Mouse (Mus musculus): Measurements from ENCODE around the gene Smtnl2. TPM values are rescaled to one million over a fixed set of nuclear protein-coding genes. Genes with fewer than 3 reads are reported as not detected.

Gene Smtnl2
- polyA plus RNA-seq, 1 experiment from 2014 or later, result 10.2 TPM

DNA sequence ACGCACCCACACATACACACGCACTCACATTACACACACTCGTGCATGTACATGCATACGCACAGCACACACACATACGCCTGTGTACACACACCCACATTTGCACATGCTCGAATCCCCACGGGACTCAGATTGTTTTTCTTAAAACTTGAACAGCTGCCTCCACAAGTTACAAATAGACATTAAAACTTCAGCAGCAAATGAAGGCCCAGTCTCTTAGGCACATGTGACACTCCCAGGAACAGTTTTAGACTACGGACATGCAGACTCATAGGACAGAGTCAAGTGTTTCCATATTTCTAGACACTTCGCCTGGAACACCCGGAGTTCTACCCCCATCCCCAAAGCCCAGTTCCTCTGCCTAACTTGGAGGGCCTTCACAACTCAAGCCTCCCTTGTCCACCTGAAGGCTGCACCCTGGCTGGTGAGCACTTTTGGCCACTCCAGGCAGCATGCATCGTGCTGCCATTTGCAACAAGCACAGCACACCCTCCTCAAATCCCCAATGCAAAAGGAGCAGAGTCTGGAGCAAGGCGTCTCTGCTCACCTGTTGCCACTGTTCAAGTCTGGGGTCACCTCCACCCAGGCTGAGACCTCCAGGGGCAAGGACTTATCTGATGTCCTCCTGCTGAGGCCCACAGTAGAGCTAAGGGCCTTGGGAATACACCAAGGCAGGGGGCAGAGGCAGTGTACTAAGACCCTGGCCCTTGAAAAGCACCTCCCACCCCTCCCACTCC, 1.7 kb downstream of the Smtnl2 start:
- peaks cover 39% of the 10 kb centered on the region for H3K27me3 ChIP-seq (replicated peaks)
- ATAC-seq (ENCODE audit: low FRiP score), result no peak
- H3K4me2 ChIP-seq, result peak overlapping the region; percentile 100
- 53% methylated on average over 12 of the region's 12 CpGs for WGBS
- no peak overlapping the region for H3K4me3 ChIP-seq (replicated peaks)
- no peak overlapping the region for H3K27ac ChIP-seq (replicated peaks)
- no peaks in the 10 kb centered on the region for H3K9me3 ChIP-seq (replicated peaks)
- H3K36me3 ChIP-seq, result no peaks in the 10 kb centered on the region
- peaks cover 25% of the 10 kb centered on the region for H3K4me1 ChIP-seq
- H3K9ac ChIP-seq (replicated peaks), result no peak overlapping the region

DNA sequence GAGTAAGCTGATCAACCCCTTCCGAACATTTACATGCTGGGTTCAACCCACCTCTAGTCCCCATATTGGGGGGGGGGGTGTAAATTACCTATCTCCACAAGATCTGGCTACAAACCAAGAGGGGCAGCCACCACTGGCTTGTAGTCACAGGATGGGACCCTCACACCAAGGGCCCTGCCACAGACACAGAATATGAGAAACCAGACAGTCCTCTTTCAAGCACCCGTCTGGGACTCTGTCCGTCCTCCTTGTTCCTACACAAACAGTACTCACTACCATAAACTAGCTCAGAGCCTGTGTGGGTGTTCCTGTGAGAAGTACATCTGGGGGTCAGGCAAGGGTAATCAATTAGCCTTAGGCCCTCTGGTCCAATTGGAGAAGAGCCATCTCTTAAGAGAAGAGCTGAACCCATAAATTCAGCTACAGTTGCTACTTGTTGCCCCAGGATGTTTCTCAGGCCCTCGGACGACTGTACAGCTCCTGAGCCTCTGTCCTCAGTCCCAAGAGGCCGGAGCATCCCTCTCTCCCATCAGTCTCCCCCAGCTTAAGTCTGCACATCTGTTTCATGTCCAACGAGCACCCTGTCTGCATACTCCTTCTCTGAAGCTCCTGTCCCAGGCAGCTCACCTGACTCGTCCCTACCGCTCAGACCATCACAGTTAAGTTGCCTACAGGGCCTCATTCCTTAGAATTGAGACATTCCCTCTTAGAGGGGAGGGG, 2.9 kb downstream of the Smtnl2 start:
- H3K9ac ChIP-seq (replicated peaks), result no peak overlapping the region
- H3K9me3 ChIP-seq (replicated peaks), result no peaks in the 10 kb centered on the region
- H3K4me3 ChIP-seq (replicated peaks), result no peak overlapping the region
- ATAC-seq (ENCODE audit: low FRiP score), result no peak
- H3K27ac ChIP-seq (replicated peaks), result no peak overlapping the region
- WGBS, result 31% methylated on average over 9 of the region's 9 CpGs
- peaks cover 25% of the 10 kb centered on the region for H3K4me1 ChIP-seq
- peaks cover 39% of the 10 kb centered on the region for H3K27me3 ChIP-seq (replicated peaks)
- no peaks in the 10 kb centered on the region for H3K36me3 ChIP-seq
- peak overlapping the region; percentile 9; the same call in 1 of the 2 replicates for H3K4me2 ChIP-seq

DNA sequence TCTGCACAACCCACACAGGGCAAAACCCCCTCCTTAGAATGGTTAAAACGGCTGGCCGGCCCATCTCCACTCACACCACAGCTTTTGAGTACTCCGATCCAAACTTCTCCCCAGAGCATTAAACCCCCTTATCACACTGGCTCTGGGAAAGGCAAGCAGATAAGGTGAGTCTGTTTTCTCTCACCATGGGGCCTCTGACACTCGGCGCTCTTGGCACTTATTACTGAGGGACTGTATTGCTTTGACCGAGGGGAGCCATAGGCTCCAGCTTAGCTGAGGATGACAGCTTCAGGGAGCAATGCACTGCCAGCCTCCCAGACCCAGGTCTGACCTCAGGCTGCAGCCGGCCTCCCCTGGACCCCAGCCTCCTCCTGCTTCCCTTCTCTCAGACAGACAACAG, 3.9 kb downstream of the Smtnl2 start:
- no peak overlapping the region for H3K4me3 ChIP-seq (replicated peaks)

DNA sequence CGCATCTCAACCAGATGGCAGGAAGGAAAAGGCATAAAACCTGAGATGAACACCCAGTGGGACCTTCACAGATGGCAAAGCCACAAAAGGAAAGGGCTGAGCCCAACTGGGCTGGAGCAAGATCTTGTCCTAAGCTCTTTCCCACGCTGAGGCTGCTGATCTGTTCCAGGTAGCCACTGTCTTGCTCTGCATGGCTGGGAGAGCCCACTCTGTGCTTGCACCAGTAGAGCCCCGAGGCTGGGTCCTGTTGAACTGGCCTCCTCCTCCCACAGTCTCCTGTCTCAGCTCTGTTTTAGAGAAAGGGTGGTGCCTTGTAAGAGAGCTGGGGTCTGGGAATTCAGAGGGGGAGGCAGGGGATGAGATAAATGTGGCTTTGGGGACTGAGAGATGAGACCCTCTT, 4.4 kb downstream of the Smtnl2 start:
- WGBS, result 20% methylated on average over 3 of the region's 3 CpGs
- H3K4me3 ChIP-seq (replicated peaks), result no peak overlapping the region
- peaks cover 31% of the 10 kb centered on the region for H3K27me3 ChIP-seq (replicated peaks)
- H3K9ac ChIP-seq (replicated peaks), result no peak overlapping the region
- no peaks in the 10 kb centered on the region for H3K36me3 ChIP-seq
- H3K4me1 ChIP-seq, result peaks cover 25% of the 10 kb centered on the region
- H3K9me3 ChIP-seq (replicated peaks), result no peaks in the 10 kb centered on the region
- no peak for ATAC-seq (ENCODE audit: low FRiP score)
- H3K27ac ChIP-seq (replicated peaks), result no peak overlapping the region
- H3K4me2 ChIP-seq, result no peak overlapping the region

More for the DNA sequence above, 3.9 kb downstream of the Smtnl2 start:
- H3K27ac ChIP-seq (replicated peaks), result no peak overlapping the region
- H3K36me3 ChIP-seq, result no peaks in the 10 kb centered on the region
- 24% methylated on average over 7 of the region's 7 CpGs for WGBS
- H3K4me1 ChIP-seq, result peaks cover 25% of the 10 kb centered on the region
- no peak overlapping the region for H3K4me2 ChIP-seq
- H3K27me3 ChIP-seq (replicated peaks), result peaks cover 33% of the 10 kb centered on the region
- H3K9ac ChIP-seq (replicated peaks), result no peak overlapping the region
- no peaks in the 10 kb centered on the region for H3K9me3 ChIP-seq (replicated peaks)
- ATAC-seq (ENCODE audit: low FRiP score), result no peak

DNA sequence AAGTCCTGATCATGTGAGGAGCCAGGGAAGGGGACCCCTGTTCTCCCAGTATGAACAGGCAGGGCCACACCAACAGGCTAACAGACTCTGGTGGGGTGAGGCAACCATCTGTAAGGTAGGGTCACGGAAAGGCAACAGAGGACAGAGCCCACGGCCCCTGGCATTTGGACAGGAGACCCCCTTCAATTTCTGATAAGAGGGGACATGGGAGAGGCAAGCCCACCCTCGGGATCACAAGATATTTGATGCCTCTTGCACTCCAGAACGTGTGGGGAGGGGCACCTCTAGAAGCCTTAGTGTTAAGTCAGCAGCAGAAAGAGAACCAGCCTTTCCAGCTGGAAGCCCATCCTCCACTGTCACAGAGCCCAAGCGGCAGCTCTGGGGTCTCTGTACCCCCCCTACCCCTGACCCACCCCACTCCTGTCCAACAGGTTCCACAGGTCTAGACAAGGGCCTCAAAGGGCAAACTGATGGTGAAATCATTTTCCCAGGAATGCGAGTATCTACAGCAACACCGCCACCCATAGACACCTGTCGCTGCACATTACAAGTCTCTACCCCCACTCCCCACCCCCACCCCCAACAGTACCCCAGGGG, 5.3 kb downstream of the Smtnl2 start:
- Histone ChIP-seq H3K36me3 (no peaks in the 10 kb centered on the region), H3K9me3 (replicated peaks) (no peaks in the 10 kb centered on the region), H3K4me1 (peaks cover 17% of the 10 kb centered on the region), H3K4me3 (replicated peaks) (no peak overlapping the region), H3K27me3 (replicated peaks) (peaks cover 27% of the 10 kb centered on the region), H3K9ac (replicated peaks) (no peak overlapping the region), H3K27ac (replicated peaks) (no peak overlapping the region), H3K4me2 (no peak overlapping the region)
- whole genome bisulfite sequencing, result 60% methylated on average over 8 of the region's 8 CpGs
- no peak for ATAC-seq (ENCODE audit: low FRiP score)

DNA sequence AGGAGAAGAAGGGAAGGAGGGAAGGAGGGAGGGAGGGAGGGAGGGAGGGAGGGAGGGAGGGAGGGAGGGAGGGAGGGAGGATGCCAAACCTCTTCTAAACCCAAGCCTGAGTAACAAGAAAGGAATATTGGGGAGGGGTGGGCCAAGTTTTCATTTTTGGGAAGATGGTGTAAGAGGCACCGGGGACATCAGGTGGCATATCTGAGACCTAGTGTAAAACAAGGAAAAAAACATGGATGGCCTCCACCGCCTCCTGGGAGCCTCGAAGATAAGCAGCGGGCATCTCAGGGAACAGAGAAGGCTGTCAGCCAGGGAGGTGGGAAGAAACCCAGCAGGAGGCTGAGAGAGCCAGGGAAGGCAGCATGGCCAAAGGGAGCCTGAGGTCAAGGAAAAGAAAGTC, 6.0 kb downstream of the Smtnl2 start:
- Histone ChIP-seq H3K9me3 (replicated peaks) (no peaks in the 10 kb centered on the region), H3K27ac (replicated peaks) (no peak overlapping the region), H3K4me3 (replicated peaks) (no peak overlapping the region), H3K27me3 (replicated peaks) (peaks cover 25% of the 10 kb centered on the region), H3K36me3 (no peaks in the 10 kb centered on the region), H3K4me1 (peaks cover 10% of the 10 kb centered on the region), H3K9ac (replicated peaks) (no peak overlapping the region), H3K4me2 (no peak overlapping the region)
- WGBS, result 73% methylated on average over 4 of the region's 4 CpGs
- ATAC-seq (ENCODE audit: low FRiP score), result no peak

DNA sequence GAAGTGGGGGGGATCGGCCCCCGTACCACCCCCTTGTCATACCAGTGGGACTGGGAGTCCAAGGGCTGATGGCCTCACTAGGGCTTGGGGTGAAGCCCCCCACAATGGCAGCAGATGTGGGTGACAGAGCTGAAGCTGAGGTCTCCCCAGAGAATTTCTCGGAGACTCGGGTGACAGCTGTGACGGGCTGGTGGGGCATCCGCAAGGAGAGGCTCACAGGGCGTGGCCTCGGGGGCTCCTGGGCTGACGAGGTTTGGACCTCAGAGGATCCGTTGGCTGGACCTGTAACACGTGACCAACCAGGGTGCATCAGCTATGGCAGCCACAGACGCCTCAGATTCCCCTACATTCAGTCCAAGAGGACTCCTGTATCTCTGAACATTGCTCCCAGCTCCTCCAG, 8.5 kb downstream of the Smtnl2 start:
- H3K27me3 ChIP-seq (replicated peaks), result peaks cover 8% of the 10 kb centered on the region; the same call in 1 of the 2 replicates
- ATAC-seq (ENCODE audit: low FRiP score), result no peak
- 92% methylated on average over 12 of the region's 12 CpGs for WGBS
- no peak overlapping the region for H3K4me3 ChIP-seq (replicated peaks)
- no peak overlapping the region for H3K9ac ChIP-seq (replicated peaks)
- no peaks in the 10 kb centered on the region for H3K4me1 ChIP-seq
- H3K9me3 ChIP-seq (replicated peaks), result no peaks in the 10 kb centered on the region
- no peaks in the 10 kb centered on the region for H3K36me3 ChIP-seq
- H3K27ac ChIP-seq (replicated peaks), result no peak overlapping the region
- no peak overlapping the region for H3K4me2 ChIP-seq

DNA sequence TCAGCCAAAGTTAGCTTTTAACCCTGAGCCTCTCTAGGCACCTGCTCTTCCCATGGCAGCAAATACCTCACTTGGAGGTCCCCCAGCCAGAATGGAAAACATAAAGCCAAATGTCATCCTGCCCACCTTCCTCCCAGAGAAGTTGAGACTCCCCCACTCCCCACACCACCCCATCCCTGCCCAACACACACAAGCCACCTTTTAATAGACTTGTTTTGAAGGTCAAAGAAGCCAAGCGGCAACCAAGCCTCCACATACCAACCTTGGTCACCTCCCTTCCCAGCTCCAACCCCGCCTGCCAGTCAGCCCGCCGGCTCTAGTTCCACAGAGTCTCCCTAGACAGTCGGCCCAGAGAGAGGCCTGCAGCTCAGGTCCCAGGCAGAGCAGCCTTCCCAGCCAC, 9.5 kb downstream of the Smtnl2 start:
- no peaks in the 10 kb centered on the region for H3K9me3 ChIP-seq (replicated peaks)
- 78% methylated on average over 5 of the region's 5 CpGs for WGBS
- no peak overlapping the region for H3K4me2 ChIP-seq
- ATAC-seq (ENCODE audit: low FRiP score), result no peak
- no peak overlapping the region for H3K27ac ChIP-seq (replicated peaks)
- H3K9ac ChIP-seq (replicated peaks), result no peak overlapping the region
- H3K4me1 ChIP-seq, result no peaks in the 10 kb centered on the region
- no peak overlapping the region for H3K4me3 ChIP-seq (replicated peaks)
- 0 out of 2 replicates have a peak, but pooled peaks cover 1% of the 10 kb centered on the region for H3K27me3 ChIP-seq (replicated peaks)
- no peaks in the 10 kb centered on the region for H3K36me3 ChIP-seq

DNA sequence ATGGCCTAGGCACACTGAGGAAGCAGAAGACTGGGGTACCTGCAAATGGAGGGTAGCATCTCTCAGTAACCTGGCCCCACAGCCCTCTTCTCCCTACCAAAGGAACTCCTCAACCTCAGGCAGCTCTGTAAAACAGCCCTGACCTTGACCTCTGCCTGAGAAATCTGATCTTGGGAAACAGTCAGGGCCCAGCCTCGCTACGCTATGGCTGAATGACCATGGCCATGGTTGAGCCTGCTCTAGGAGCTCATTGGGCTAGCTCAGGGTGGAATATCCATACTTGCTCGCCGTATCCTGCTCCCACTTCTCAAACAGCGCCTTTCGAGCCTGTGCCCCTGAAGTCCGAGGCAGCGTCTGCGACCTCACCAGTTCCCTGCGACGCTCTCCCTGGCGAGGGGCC, 10.4 kb downstream of the Smtnl2 start:
- no peak overlapping the region for H3K27ac ChIP-seq (replicated peaks)
- no peaks in the 10 kb centered on the region for H3K9me3 ChIP-seq (replicated peaks)
- no peak overlapping the region for H3K4me3 ChIP-seq (replicated peaks)
- no peak overlapping the region for H3K9ac ChIP-seq (replicated peaks)
- no peaks in the 10 kb centered on the region for H3K27me3 ChIP-seq (replicated peaks)
- no peak for ATAC-seq (ENCODE audit: low FRiP score)
- WGBS, result 93% methylated on average over 12 of the region's 12 CpGs
- H3K36me3 ChIP-seq, result no peaks in the 10 kb centered on the region
- no peak overlapping the region for H3K4me2 ChIP-seq
- peaks cover 2% of the 10 kb centered on the region; the same call in 1 of the 2 replicates for H3K4me1 ChIP-seq

DNA sequence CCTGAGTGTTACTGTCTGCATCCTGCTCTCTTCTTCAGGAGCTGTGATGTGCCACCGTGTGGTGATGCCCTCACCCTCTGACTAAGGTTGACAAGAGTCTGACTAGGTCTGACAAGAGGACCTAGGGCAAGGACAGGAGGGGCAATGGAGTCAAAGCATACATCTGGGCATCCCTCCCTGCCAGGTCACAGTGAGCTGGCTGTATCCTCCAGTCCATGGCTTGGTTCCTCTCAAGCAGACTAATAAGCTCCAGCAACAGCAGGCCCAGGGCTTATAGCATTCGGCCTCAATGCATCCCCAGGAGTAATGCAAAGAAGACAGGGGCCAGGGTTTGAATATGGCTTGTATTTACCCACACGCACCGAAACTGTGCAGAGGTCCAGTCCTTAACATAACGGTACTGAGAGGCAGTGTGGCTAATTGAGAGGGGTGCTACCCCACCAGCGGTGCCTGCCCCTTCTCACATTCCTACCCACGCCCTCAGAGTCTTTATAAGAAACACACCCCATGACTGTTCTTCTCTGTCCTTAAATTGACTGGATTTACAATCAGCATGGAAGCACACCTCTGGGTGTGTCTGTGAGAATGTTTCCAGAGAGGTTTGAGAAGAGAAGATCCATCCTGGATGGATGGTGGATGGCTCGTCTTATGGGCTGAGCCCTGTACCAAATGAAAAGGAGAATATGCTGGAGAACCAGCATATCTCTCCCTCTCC, 13.5 kb downstream of the Smtnl2 start:
- 88% methylated on average over 8 of the region's 8 CpGs for WGBS
- Histone ChIP-seq H3K4me1 (peaks cover 2% of the 10 kb centered on the region; the same call in 1 of the 2 replicates), H3K9me3 (replicated peaks) (no peaks in the 10 kb centered on the region), H3K36me3 (no peaks in the 10 kb centered on the region), H3K9ac (replicated peaks) (no peak overlapping the region), H3K4me3 (replicated peaks) (no peak overlapping the region), H3K4me2 (no peak overlapping the region), H3K27me3 (replicated peaks) (no peaks in the 10 kb centered on the region), H3K27ac (replicated peaks) (no peak overlapping the region)
- ATAC-seq (ENCODE audit: low FRiP score), result no peak

DNA sequence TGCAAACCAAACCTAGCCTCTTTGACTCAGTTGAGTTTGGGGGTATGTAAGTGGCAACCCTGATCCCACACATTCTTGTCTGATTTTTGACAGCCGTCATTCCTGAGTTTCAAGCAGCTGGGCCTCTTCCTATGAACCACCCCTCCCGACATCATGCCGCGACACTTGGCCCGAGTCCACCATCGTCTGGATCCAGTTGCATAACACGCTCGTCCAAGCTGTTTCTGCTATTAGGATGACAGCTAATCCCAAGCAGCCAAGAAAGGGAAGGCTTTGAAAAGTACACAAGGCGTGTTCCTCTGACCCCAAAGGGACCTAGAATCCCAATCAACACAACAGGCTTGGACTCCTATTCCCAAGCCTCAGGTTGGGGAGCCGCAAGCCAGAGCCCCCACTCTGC, 14.4 kb downstream of the Smtnl2 start:
- WGBS, result 86% methylated on average over 10 of the region's 10 CpGs
- Histone ChIP-seq H3K27me3 (replicated peaks) (no peaks in the 10 kb centered on the region), H3K9me3 (replicated peaks) (no peaks in the 10 kb centered on the region), H3K36me3 (no peaks in the 10 kb centered on the region), H3K4me1 (peaks cover 2% of the 10 kb centered on the region; the same call in 1 of the 2 replicates), H3K4me3 (replicated peaks) (no peak overlapping the region), H3K27ac (replicated peaks) (no peak overlapping the region), H3K9ac (replicated peaks) (no peak overlapping the region), H3K4me2 (no peak overlapping the region)
- ATAC-seq (ENCODE audit: low FRiP score), result no peak

All from neural tube, embryonic 15.5 days (tissue).